Mouse (Mus musculus) cerebellum, adult (tissue): ENCODE results near the gene Yipf2.

Source experiments
- ATAC-seq: cut with Nextera tagmentation; 2 replicates; pipeline ENCODE4 v1.9.2; 2017; ENCODE audit warnings: mild to moderate bottlenecking, moderate library complexity, mixed read lengths; ENCODE audit not compliant: insufficient number of reproducible peaks, low FRiP score, low TSS enrichment

Yipf2 gene

GRCm38 (mm10) chr9:21592703-21593121 lies at the start of gene Yipf2, which contains the start of gene Timm29:
TSS of gene Yipf2 (minus strand) at chr9:21592828.
TSS of gene Timm29 (plus strand) at chr9:21592722.
- ATAC-seq, result peak; percentile 79

GRCm38 (mm10) chr9:21639031-21639430 lies 46.4 kb upstream of the Yipf2 start:
- peak; percentile 12; the same call in 1 of the 2 replicates for ATAC-seq

DNA sequence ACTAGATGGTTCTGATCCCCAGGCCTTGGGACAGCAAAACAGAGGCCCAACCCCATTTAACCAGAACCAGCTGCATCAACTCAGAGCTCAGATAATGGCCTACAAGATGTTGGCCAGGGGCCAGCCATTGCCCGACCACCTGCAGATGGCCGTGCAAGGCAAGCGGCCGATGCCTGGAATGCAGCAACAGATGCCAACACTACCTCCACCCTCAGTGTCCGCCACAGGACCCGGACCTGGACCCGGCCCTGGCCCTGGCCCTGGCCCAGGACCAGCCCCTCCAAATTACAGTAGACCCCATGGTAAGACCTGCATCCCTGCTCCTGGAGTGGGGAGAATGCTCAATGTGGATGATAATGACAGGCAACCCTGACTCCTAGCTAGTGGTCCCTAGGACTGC lies 43.0 kb upstream of the Yipf2 start:
- ATAC-seq, result no peak

- ATAC-seq, result no peak
These were observed 40.5 kb upstream of the Yipf2 start for GRCm38 (mm10) chr9:21633106-21633505.

- no peak for ATAC-seq
These were observed 38.0 kb upstream of the Yipf2 start for GRCm38 (mm10) chr9:21630673-21631072.

DNA sequence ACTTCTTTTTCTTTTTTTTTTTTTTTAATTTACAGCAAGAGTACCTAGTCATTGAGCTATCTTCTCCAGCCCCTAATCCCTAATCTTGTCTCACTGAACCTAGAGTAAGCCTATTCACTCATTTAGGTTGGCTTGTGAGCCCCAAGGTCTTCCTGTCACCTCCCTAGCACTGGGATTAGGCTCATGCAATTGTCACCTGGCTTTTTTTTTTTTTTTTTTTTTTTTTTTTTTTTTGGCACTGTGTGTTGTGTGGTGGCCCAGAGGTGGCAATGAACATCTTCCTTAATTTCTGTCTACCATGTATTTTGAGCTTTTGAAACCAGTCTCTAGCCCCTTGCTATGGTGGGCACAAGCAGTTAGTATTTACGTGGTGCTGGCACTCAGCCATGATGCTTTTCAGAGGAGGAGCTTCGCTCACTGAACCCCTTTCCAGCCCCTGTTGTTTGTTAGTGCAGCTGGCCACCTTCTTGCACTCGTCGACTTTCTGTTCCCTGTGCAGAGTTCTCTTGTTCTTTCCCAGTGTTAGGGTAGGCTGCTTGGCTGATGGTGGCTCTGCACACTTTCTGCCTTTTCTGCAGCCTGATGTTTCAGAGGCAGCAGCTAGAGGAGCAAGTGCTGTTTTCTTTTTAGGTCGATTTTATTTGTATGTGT lies 34.6 kb upstream of the Yipf2 start:
- no peak for ATAC-seq

GRCm38 (mm10) chr9:21626571-21626970 lies 33.9 kb upstream of the Yipf2 start:
- ATAC-seq, result no peak

DNA sequence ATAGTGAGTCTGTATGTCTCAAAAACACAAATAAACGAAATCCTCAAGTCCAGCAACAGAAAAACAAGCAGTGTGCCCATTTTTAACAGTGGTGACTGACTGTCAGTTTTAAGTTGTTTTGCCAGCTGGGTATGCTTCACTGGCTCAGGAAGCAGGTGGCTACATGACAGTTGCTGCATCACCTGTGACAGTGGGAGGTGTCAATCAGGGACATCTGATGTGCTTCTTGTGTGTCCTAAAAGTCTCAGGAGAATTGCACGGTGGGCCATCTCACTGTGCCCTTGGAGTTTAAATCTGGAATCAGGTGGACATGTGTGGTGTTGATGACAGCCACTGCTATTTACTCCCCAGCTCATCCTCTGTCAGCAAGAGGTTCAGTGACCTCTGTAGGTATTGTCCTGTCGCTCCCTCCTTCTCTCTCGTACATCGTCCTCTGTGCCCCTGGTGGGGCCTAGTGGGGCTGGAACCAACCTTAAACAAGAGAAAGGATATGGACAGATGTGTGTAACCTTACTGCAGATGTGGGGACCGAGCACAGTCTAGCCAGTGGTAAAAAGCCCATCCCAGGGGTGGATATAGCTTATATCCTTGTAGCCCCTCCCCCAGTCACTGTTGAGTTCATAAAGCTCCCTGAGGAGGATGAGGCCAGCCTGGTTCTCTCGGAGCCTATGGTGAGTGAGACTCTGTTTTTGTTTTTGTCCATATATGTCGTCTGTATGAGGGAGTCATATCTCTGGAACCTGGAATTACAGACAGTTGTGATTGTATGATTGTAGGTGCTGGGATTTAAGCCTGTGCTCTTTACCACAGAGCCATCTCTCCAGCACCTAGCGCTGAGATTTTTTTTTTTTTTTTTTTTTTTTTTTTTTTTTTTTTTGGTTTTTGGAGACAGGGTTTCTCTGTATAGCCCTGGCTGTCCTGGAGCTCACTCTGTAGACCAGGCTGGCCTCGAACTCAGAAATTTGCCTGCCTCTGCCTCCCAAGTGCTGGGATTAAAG lies 33.0 kb upstream of the Yipf2 start:
- ATAC-seq, result no peak

DNA sequence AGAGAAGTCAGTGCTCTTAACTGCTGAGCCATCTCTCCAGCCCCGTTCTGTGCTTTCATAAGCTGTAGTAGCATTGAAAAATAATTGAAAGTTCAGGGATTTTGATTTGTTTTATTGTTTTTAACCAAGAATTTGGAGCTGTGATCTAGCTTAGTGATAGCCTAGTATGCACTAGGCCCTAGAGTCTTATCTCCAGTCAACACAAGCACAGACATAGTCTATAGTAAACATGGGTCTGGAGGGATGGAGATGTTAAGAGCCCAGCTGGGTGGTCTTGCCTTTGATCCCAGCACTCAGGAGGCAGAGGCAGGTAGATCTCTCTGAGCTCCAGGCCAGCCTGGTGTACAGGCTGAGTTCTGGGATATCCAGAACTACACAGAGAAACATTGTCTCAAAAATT lies 30.0 kb upstream of the Yipf2 start:
- ATAC-seq, result no peak

GRCm38 (mm10) chr9:21620229-21620628 lies 27.6 kb upstream of the Yipf2 start:
- no peak for ATAC-seq

- ATAC-seq, result no peak
These were observed 24.4 kb upstream of the Yipf2 start for GRCm38 (mm10) chr9:21617066-21617465.

DNA sequence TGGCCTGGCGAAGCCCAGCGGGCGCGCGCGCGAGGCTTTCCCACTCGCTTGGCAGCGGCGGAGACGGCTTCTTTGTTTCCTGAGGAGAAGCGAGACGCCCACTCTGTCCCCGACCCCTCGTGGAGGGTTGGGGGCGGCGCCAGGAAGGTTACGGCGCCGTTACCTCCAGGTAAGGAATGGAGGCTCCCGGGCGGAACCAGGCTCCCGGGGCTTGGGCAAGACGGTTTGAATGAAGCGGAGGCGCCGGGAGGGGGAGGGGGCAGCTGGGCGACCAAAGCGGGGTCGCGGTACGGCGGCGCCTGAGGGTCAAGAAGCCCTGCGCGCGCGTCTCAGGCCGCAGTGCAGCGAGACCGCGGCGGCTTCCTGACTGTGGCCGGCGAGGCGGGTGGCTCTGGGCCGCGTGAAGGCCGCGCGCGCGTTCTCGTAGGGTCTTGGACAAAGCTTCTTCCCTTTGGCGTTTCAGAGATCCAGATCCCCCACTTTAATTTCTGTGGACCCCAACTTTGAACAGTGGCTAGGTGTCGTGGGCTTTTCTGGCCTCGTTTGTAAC lies 23.7 kb upstream of the Yipf2 start:
- peak; percentile 60; the same call in 1 of the 2 replicates for ATAC-seq

- ATAC-seq, result peak; percentile 96
These were observed 23.1 kb upstream of the Yipf2 start, which contains the start of gene Smarca4 for GRCm38 (mm10) chr9:21615617-21616231. TSS of gene Smarca4 (plus strand) at chr9:21616169.

- ATAC-seq, result no peak
These were observed 22.4 kb upstream of the Yipf2 start for GRCm38 (mm10) chr9:21614864-21615616.

- ATAC-seq, result no peak
These were observed 17.2 kb upstream of the Yipf2 start for GRCm38 (mm10) chr9:21609861-21610260.

- no peak for ATAC-seq
These were observed 14.0 kb upstream of the Yipf2 start for GRCm38 (mm10) chr9:21606648-21607047.

- ATAC-seq, result no peak
These were observed 13.2 kb upstream of the Yipf2 start for GRCm38 (mm10) chr9:21605865-21606264.

- no peak for ATAC-seq
These were observed 11.5 kb upstream of the Yipf2 start for GRCm38 (mm10) chr9:21604119-21604518.

GRCm38 (mm10) chr9:21601722-21602399 lies 9.2 kb upstream of the Yipf2 start:
- peak; percentile 72; the same call in 1 of the 2 replicates for ATAC-seq
